ENCODE assay signal across 22 mouse cellular contexts in genomic region chr13:75652966-75653365, GRCm38 (mm10). TPM values are rescaled to one million over a fixed set of nuclear protein-coding genes. Genes with fewer than 3 reads are reported as not detected.
DNase-seq lines count a peak whose midpoint lies in the region; ATAC-seq and TF ChIP-seq lines count a peak whose summit lies in the region.
"Had no signal": no experiment of that assay in that cellular context is flagged by ENCODE, and none has a peak within 500 bp of the region (broad histone marks: within the 10 kb centered on the region; RNA-seq: fewer than 3 reads in every experiment).

No protein-coding gene starts in this region.

- H3K4me3 ChIP-seq in kidney, embryonic 16.5 days (ENCODE audit: low read length) = no peak overlapping the region
- H3K4me3 ChIP-seq in liver, embryonic 12.5 days = no peak overlapping the region
- H3K4me3 ChIP-seq in stomach, postnatal 0 days (ENCODE audit: low read depth, low read length) = no peak overlapping the region
- no peak overlapping the region for H3K4me3 ChIP-seq in hindbrain, postnatal 0 days (ENCODE audit: low read length)
- H3K4me3 ChIP-seq: forebrain, embryonic 13.5 days; heart, embryonic 10.5 days; limb, embryonic 15.5 days; midbrain, embryonic 10.5 days; myocyte; neural tube, embryonic 13.5 days had no signal

- no peak overlapping the region for H3K4me2 ChIP-seq in kidney, embryonic 16.5 days (replicated peaks; ENCODE audit: low read depth, low read length)
- no peak overlapping the region for H3K4me2 ChIP-seq in liver, embryonic 12.5 days
- H3K4me2 ChIP-seq in stomach, postnatal 0 days (replicated peaks; ENCODE audit: low read depth) = no peak overlapping the region
- H3K4me2 ChIP-seq in hindbrain, postnatal 0 days (ENCODE audit: low read depth, low read length) = no peak overlapping the region
- H3K4me2 ChIP-seq: forebrain, embryonic 13.5 days; limb, embryonic 15.5 days; neural tube, embryonic 13.5 days had no signal

- H3K9me3 ChIP-seq in kidney, embryonic 16.5 days (ENCODE audit: low read length) = no peaks in the 10 kb centered on the region
- H3K9me3 ChIP-seq in liver, embryonic 12.5 days (replicated peaks) = no peaks in the 10 kb centered on the region
- no peaks in the 10 kb centered on the region for H3K9me3 ChIP-seq in stomach, postnatal 0 days (ENCODE audit: control insufficient read depth, low read length)
- no peaks in the 10 kb centered on the region for H3K9me3 ChIP-seq in hindbrain, postnatal 0 days (ENCODE audit: low read length)
- H3K9me3 ChIP-seq: forebrain, embryonic 13.5 days; heart, embryonic 10.5 days; limb, embryonic 15.5 days; midbrain, embryonic 10.5 days; neural tube, embryonic 13.5 days had no signal

- no peaks in the 10 kb centered on the region for H3K27me3 ChIP-seq in kidney, embryonic 16.5 days (ENCODE audit: insufficient read depth, low read length)
- H3K27me3 ChIP-seq in liver, embryonic 12.5 days (replicated peaks) = no peaks in the 10 kb centered on the region
- H3K27me3 ChIP-seq in stomach, postnatal 0 days (ENCODE audit: control insufficient read depth, insufficient read depth, low read length) = no peaks in the 10 kb centered on the region
- H3K27me3 ChIP-seq in hindbrain, postnatal 0 days (ENCODE audit: insufficient read depth, low read length) = no peaks in the 10 kb centered on the region
- H3K27me3 ChIP-seq: forebrain, embryonic 13.5 days; limb, embryonic 15.5 days; neural tube, embryonic 13.5 days had no signal

- no peak for TF ChIP-seq CTCF in stomach, postnatal 0 days (IDR thresholded peaks at IDR 0.05; ENCODE audit: low read depth)
- TF ChIP-seq CTCF in hindbrain, postnatal 0 days (IDR thresholded peaks at IDR 0.05; ENCODE audit: low read depth) = no peak

- ATAC-seq in kidney, embryonic 16.5 days (ENCODE audit: low FRiP score, low TSS enrichment) = 0 out of 2 replicates have a peak, but pooled peaks have one; percentile 9
- ATAC-seq in liver, embryonic 12.5 days = peak; percentile 59; the same call in 1 of the 2 replicates
- ATAC-seq in stomach, postnatal 0 days (ENCODE audit: low FRiP score, low TSS enrichment) = 0 out of 2 replicates have a peak, but pooled peaks have one; percentile 38
- ATAC-seq in hindbrain, postnatal 0 days = no peak
- ATAC-seq: forebrain, embryonic 13.5 days; hindbrain, embryonic 16.5 days; intestine, embryonic 16.5 days; lung, postnatal 0 days; midbrain, embryonic 16.5 days had no signal

- TF ChIP-seq EP300 in stomach, postnatal 0 days (optimal IDR thresholded peaks at IDR 0.05) = no peak

- H3K27ac ChIP-seq in kidney, embryonic 16.5 days (ENCODE audit: low read length) = no peak overlapping the region
- H3K27ac ChIP-seq in liver, embryonic 12.5 days = peak overlapping the region; percentile 25; the same call in 1 of the 2 replicates
- H3K27ac ChIP-seq in stomach, postnatal 0 days (replicated peaks) = no peak overlapping the region
- no peak overlapping the region for H3K27ac ChIP-seq in hindbrain, postnatal 0 days
- H3K27ac ChIP-seq: forebrain, embryonic 13.5 days; heart, embryonic 10.5 days; limb, embryonic 15.5 days; midbrain, embryonic 10.5 days; neural tube, embryonic 13.5 days had no signal

- no peaks in the 10 kb centered on the region for H3K4me1 ChIP-seq in kidney, embryonic 16.5 days (ENCODE audit: insufficient read depth, low read length)
- no peaks in the 10 kb centered on the region for H3K4me1 ChIP-seq in liver, embryonic 12.5 days
- H3K4me1 ChIP-seq in stomach, postnatal 0 days (replicated peaks; ENCODE audit: control insufficient read depth, insufficient read depth) = no peaks in the 10 kb centered on the region
- no peaks in the 10 kb centered on the region for H3K4me1 ChIP-seq in hindbrain, postnatal 0 days (ENCODE audit: insufficient read depth, low read length)
- H3K4me1 ChIP-seq: forebrain, embryonic 13.5 days; heart, embryonic 10.5 days; limb, embryonic 15.5 days; midbrain, embryonic 10.5 days; neural tube, embryonic 13.5 days had no signal

- no peaks in the 10 kb centered on the region for H3K36me3 ChIP-seq in kidney, embryonic 16.5 days (ENCODE audit: insufficient read depth, low read length)
- H3K36me3 ChIP-seq in liver, embryonic 12.5 days = no peaks in the 10 kb centered on the region
- no peaks in the 10 kb centered on the region for H3K36me3 ChIP-seq in stomach, postnatal 0 days (ENCODE audit: control insufficient read depth, insufficient read depth, low read length)
- H3K36me3 ChIP-seq in hindbrain, postnatal 0 days (ENCODE audit: insufficient read depth, low read length) = no peaks in the 10 kb centered on the region
- H3K36me3 ChIP-seq: heart, embryonic 10.5 days; limb, embryonic 15.5 days; midbrain, embryonic 10.5 days; neural tube, embryonic 13.5 days had no signal

- WGBS in kidney, embryonic 16.5 days = 77% methylated on average over 2 of the region's 2 CpGs
- WGBS in liver, embryonic 12.5 days (ENCODE audit: insufficient replicate concordance) = 58% methylated on average over 2 of the region's 2 CpGs
- 62% methylated on average over 2 of the region's 2 CpGs for WGBS in stomach, postnatal 0 days
- WGBS in hindbrain, postnatal 0 days = 84% methylated on average over 2 of the region's 2 CpGs

- DNase-seq in kidney, adult 18-20 months = peak; percentile 22
- no peak for DNase-seq in kidney, postnatal 4 days
- no peak for DNase-seq in stomach, postnatal 0 days (ENCODE audit: low spot score)
- no peak for DNase-seq in hindbrain, postnatal 0 days (ENCODE audit: low spot score)
- no peak for DNase-seq in lung, postnatal 36 days
- DNase-seq: adrenal gland, postnatal 10 days; cerebellum, adult 9-10 months; heart, postnatal 4 days; retina, postnatal 1 day; thymus, postnatal 25 days had no signal

- no peak overlapping the region for H3K9ac ChIP-seq in kidney, embryonic 16.5 days (replicated peaks; ENCODE audit: low read length)
- H3K9ac ChIP-seq in liver, embryonic 12.5 days = no peak overlapping the region
- H3K9ac ChIP-seq in stomach, postnatal 0 days (ENCODE audit: low read length) = no peak overlapping the region
- H3K9ac ChIP-seq in hindbrain, postnatal 0 days (replicated peaks; ENCODE audit: low read length) = no peak overlapping the region
- H3K9ac ChIP-seq: forebrain, embryonic 13.5 days; limb, embryonic 15.5 days; neural tube, embryonic 13.5 days had no signal

RNA-seq across cellular contexts. Expression of gene Ell2, which starts 53.6 kb away (rescaled TPM):
- polyA plus RNA-seq in kidney, embryonic 16.5 days (2015; fragmentation: Nextera tagmentation; extraction: Ambion mirVana) = 4.2 and 5.1 TPM in 2 replicates
- 59.6 and 66.2 TPM in 2 replicates for polyA plus RNA-seq in liver, embryonic 12.5 days (2016; fragmentation: Nextera tagmentation; extraction: Ambion mirVana)
- polyA plus RNA-seq in stomach, postnatal 0 days (2015; fragmentation: Nextera tagmentation; extraction: Ambion mirVana) = 13.0 and 13.6 TPM in 2 replicates
- total RNA-seq in hindbrain, postnatal 0 days (2014; rRNA removed) = 2.1 and 3.1 TPM in 2 replicates
- 2.6 and 2.7 TPM in 2 replicates for polyA plus RNA-seq in hindbrain, postnatal 0 days (2015; fragmentation: Nextera tagmentation; extraction: Ambion mirVana)
